Mouse (Mus musculus): ENCODE data around the gene BC004004. TPM values are rescaled to one million over a fixed set of nuclear protein-coding genes. Genes with fewer than 3 reads are reported as not detected.

Gene BC004004
- total RNA-seq, 1 experiment from 2014 or later, result 77.8 TPM

Other genes with a start within 250 kb of the BC004004 start
- 954 and 1,077 TPM in 2 replicates for gene Srsf3, start 236.2 kb upstream of the BC004004 start, total RNA-seq (2017)
- gene Cdkn1a, start 177.8 kb upstream of the BC004004 start, total RNA-seq (2017), result 3.7 and 7.9 TPM in 2 replicates
- gene Rab44, start 154.6 kb upstream of the BC004004 start, total RNA-seq (2017), result 147 and 213 TPM in 2 replicates
- 0.64 and 0.87 TPM in 2 replicates for gene Cpne5, start 30.6 kb upstream of the BC004004 start, total RNA-seq (2017)
- gene Ppil1, start 4.6 kb upstream of the BC004004 start, total RNA-seq (2017), result 67.1 and 94.5 TPM in 2 replicates
- gene Pi16, start 48.9 kb downstream of the BC004004 start, total RNA-seq (2017), result 2.4 and 2.9 TPM in 2 replicates
- gene Mtch1, start 79.1 kb downstream of the BC004004 start, total RNA-seq (2017), result 56.5 and 76.6 TPM in 2 replicates
- 23.9 and 39.0 TPM in 2 replicates for gene Fgd2, start 92.1 kb downstream of the BC004004 start, total RNA-seq (2017)
- gene Pim1, start 222.0 kb downstream of the BC004004 start, total RNA-seq (2017), result 205 and 249 TPM in 2 replicates